Mouse (Mus musculus) lung, postnatal 0 days (tissue): ENCODE data around the gene Pcca. TPM values are rescaled to one million over a fixed set of nuclear protein-coding genes. Genes with fewer than 3 reads are reported as not detected.

ENCODE experiments used
- ATAC-seq: fragments of 200-750 bp; cut with Nextera tagmentation; 2 replicates; pipeline ENCODE4 v1.8.0; 2017; ENCODE audit warnings: moderate library complexity
- DNase-seq: peaks from one replicate; pipeline ENCODE4 v3.0.0-alpha.2; 2016; ENCODE audit warnings: low spot score
- H3K27ac ChIP-seq: fragments of 300-500 bp; sonication (generic); 2 replicates; pipeline ENCODE4 v1.5.1; 2014; ENCODE audit warnings: antibody characterized with exemption, mild to moderate bottlenecking, low read length, mixed read lengths
- H3K27me3 ChIP-seq: fragments of 300-500 bp; sonication (generic); replicated peaks from 2 replicates; pipeline ENCODE4 v1.6.1; 2014; ENCODE audit warnings: low read length, mixed read lengths; ENCODE audit not compliant: insufficient read depth
- H3K36me3 ChIP-seq: fragments of 300-500 bp; sonication (generic); 2 replicates; pipeline ENCODE4 v1.6.1; 2014; ENCODE audit warnings: low read length, mixed read lengths; ENCODE audit not compliant: insufficient read depth
- H3K4me1 ChIP-seq: fragments of 300-500 bp; sonication (generic); 2 replicates; pipeline ENCODE4 v1.6.1; 2014; ENCODE audit warnings: antibody characterized with exemption, low read depth, low read length, mixed read lengths; ENCODE audit not compliant: insufficient read depth
- H3K4me2 ChIP-seq: fragments of 300-500 bp; sonication (generic); replicated peaks from 2 replicates; pipeline ENCODE4 v1.6.1; 2014; ENCODE audit warnings: low read depth, mild to moderate bottlenecking, low read length, moderate library complexity, mixed read lengths
- H3K4me3 ChIP-seq: fragments of 300-500 bp; sonication (generic); 2 replicates; pipeline ENCODE4 v1.5.1; 2014; ENCODE audit warnings: low read depth, low read length
- H3K9ac ChIP-seq: fragments of 300-500 bp; sonication (generic); replicated peaks from 2 replicates; pipeline ENCODE4 v1.6.1; 2014; ENCODE audit warnings: low read depth, mild to moderate bottlenecking
- H3K9me3 ChIP-seq: fragments of 300-500 bp; sonication (generic); 2 replicates; pipeline ENCODE4 v1.6.1; 2016; ENCODE audit warnings: low read length, mixed read lengths
- CTCF ChIP-seq: IDR thresholded peaks from 2 replicates; pipeline ENCODE4 v1.5.1; 2016; ENCODE audit warnings: antibody characterized with exemption, mild to moderate bottlenecking
- EP300 ChIP-seq: IDR thresholded peaks from 2 replicates; pipeline ENCODE4 v1.6.1; 2016; ENCODE audit warnings: antibody characterized with exemption, mild to moderate bottlenecking, control low read depth
- WGBS: fragments of 180-500 bp; shearing (Covaris S2); extraction: QIAGEN DNeasy Blood & Tissue Kit; methylation state at CpG from one replicate; pipeline ENCODE4 v1.1.7; 2014; 5-methylcytosine and 5-hydroxymethylcytosine counted together
- polyA plus RNA-seq: library from polyadenylated mRNA; unstranded; fragments of >200 nt; fragmentation: Nextera tagmentation; extraction: Ambion mirVana; gene quantifications from 2 replicates; pipeline ENCODE4 v1.2.1, GENCODE M21; 2015

The Pcca gene
- polyA plus RNA-seq, 1 experiment from 2014 or later = 10.4 TPM

- Histone ChIP-seq H3K4me3 (no peak overlapping the region), H3K36me3 (no peaks in the 10 kb centered on the region), H3K4me2 (no peak overlapping the region), H3K27ac (no peak overlapping the region), H3K27me3 (no peaks in the 10 kb centered on the region), H3K4me1 (no peaks in the 10 kb centered on the region), H3K9me3 (no peaks in the 10 kb centered on the region), H3K9ac (no peak overlapping the region)
- TF ChIP-seq CTCF = no peak
- TF ChIP-seq EP300 = no peak
- 62% methylated on average over 5 of the region's 5 CpGs for WGBS
- ATAC-seq = no peak
- DNase-seq = no peak
Observed at GRCm38 (mm10) chr14:122852506-122853057, 318.5 kb downstream of the Pcca start.

GRCm38 (mm10) chr14:122859792-122860191 is 325.7 kb downstream of the Pcca start:
- ATAC-seq (no peak), DNase-seq (no peak)
- H3K4me2 ChIP-seq = no peak overlapping the region
- TF ChIP-seq EP300 (no peak), CTCF (no peak)
- H3K27me3 ChIP-seq = no peaks in the 10 kb centered on the region
- H3K4me1 ChIP-seq = no peaks in the 10 kb centered on the region
- no peaks in the 10 kb centered on the region for H3K9me3 ChIP-seq
- 67% methylated on average over 1 of the region's 1 CpGs for WGBS
- no peak overlapping the region for H3K9ac ChIP-seq
- no peak overlapping the region for H3K4me3 ChIP-seq
- no peak overlapping the region for H3K27ac ChIP-seq
- H3K36me3 ChIP-seq = no peaks in the 10 kb centered on the region

GRCm38 (mm10) chr14:122862623-122863022 is 328.5 kb downstream of the Pcca start:
- Histone ChIP-seq H3K36me3 (no peaks in the 10 kb centered on the region), H3K4me3 (no peak overlapping the region), H3K27ac (no peak overlapping the region), H3K4me2 (no peak overlapping the region), H3K27me3 (no peaks in the 10 kb centered on the region), H3K9me3 (no peaks in the 10 kb centered on the region), H3K4me1 (no peaks in the 10 kb centered on the region), H3K9ac (no peak overlapping the region)
- no peak for ATAC-seq
- TF ChIP-seq CTCF (no peak), EP300 (no peak)
- DNase-seq = no peak
- WGBS = 53% methylated on average over 4 of the region's 4 CpGs

- Histone ChIP-seq H3K9me3 (no peaks in the 10 kb centered on the region), H3K27me3 (no peaks in the 10 kb centered on the region), H3K27ac (no peak overlapping the region), H3K36me3 (no peaks in the 10 kb centered on the region), H3K9ac (no peak overlapping the region), H3K4me1 (no peaks in the 10 kb centered on the region), H3K4me3 (no peak overlapping the region), H3K4me2 (no peak overlapping the region)
- no peak for TF ChIP-seq EP300
- TF ChIP-seq CTCF = no peak
- no peak for ATAC-seq
- 64% methylated on average over 4 of the region's 4 CpGs for WGBS
- DNase-seq = no peak
Observed at GRCm38 (mm10) chr14:122865462-122866129, 331.5 kb downstream of the Pcca start.

GRCm38 (mm10) chr14:122867531-122868285 is 333.6 kb downstream of the Pcca start:
- H3K36me3 ChIP-seq = no peaks in the 10 kb centered on the region
- no peak overlapping the region for H3K4me3 ChIP-seq
- no peak overlapping the region for H3K27ac ChIP-seq
- no peaks in the 10 kb centered on the region for H3K9me3 ChIP-seq
- TF ChIP-seq CTCF = no peak
- no peak for TF ChIP-seq EP300
- no peaks in the 10 kb centered on the region for H3K27me3 ChIP-seq
- ATAC-seq = no peak
- H3K9ac ChIP-seq = no peak overlapping the region
- WGBS = 53% methylated on average over 4 of the region's 4 CpGs
- DNase-seq = peak; percentile 9
- H3K4me1 ChIP-seq = no peaks in the 10 kb centered on the region
- H3K4me2 ChIP-seq = no peak overlapping the region

- Histone ChIP-seq H3K27me3 (no peaks in the 10 kb centered on the region), H3K9me3 (no peaks in the 10 kb centered on the region), H3K36me3 (no peaks in the 10 kb centered on the region), H3K9ac (no peak overlapping the region), H3K27ac (no peak overlapping the region), H3K4me2 (no peak overlapping the region), H3K4me1 (no peaks in the 10 kb centered on the region), H3K4me3 (no peak overlapping the region)
- 69% methylated on average over 6 of the region's 6 CpGs for WGBS
- no peak for DNase-seq
- TF ChIP-seq CTCF (no peak), EP300 (no peak)
- no peak for ATAC-seq
Observed at GRCm38 (mm10) chr14:122869831-122870230, 335.7 kb downstream of the Pcca start.
